Mouse (Mus musculus) intestine, embryonic 16.5 days (tissue): Measurements from ENCODE around the gene Cfap74. TPM values are rescaled to one million over a fixed set of nuclear protein-coding genes. Genes with fewer than 3 reads are reported as not detected.
"Not testable (repeated sequence)": the region's sequence is repeated elsewhere in the genome, so short reads cannot be mapped to it uniquely, and the experiment has no call there.

Source experiments
- ATAC-seq: fragments of 200-750 bp; cut with Nextera tagmentation; 2 replicates; pipeline ENCODE4 v1.8.0; 2017; ENCODE audit warnings: moderate TSS enrichment, moderate library complexity
- H3K27ac ChIP-seq: fragments of 300-500 bp; sonication (generic); 2 replicates; pipeline ENCODE4 v1.5.1; 2014; ENCODE audit warnings: mild to moderate bottlenecking, low read length
- H3K27me3 ChIP-seq: fragments of 300-500 bp; sonication (generic); replicated peaks from 2 replicates; pipeline ENCODE4 v1.6.1; 2014; ENCODE audit warnings: low read length, control low read depth, mixed read lengths; ENCODE audit not compliant: control insufficient read depth, insufficient read depth
- H3K36me3 ChIP-seq: fragments of 300-500 bp; sonication (generic); 2 replicates; pipeline ENCODE4 v1.6.1; 2014; ENCODE audit warnings: low read length, control low read depth; ENCODE audit not compliant: control insufficient read depth, insufficient read depth
- H3K4me1 ChIP-seq: fragments of 300-500 bp; sonication (generic); 2 replicates; pipeline ENCODE4 v1.6.1; 2014; ENCODE audit warnings: low read length, control low read depth, mixed read lengths; ENCODE audit not compliant: control insufficient read depth, insufficient read depth
- H3K4me2 ChIP-seq: fragments of 300-500 bp; sonication (generic); 2 replicates; pipeline ENCODE4 v1.6.1; 2014; ENCODE audit warnings: low read depth, low read length, control low read depth
- H3K4me3 ChIP-seq: fragments of 300-500 bp; sonication (generic); 2 replicates; pipeline ENCODE4 v1.5.1; 2014; ENCODE audit warnings: mild to moderate bottlenecking, low read length
- H3K9ac ChIP-seq: fragments of 300-500 bp; sonication (generic); 2 replicates; pipeline ENCODE4 v1.6.1; 2014; ENCODE audit warnings: low read depth, low read length
- H3K9me3 ChIP-seq: fragments of 300-500 bp; sonication (generic); 2 replicates; pipeline ENCODE4 v1.6.1; 2016; ENCODE audit warnings: low read length, control low read depth; ENCODE audit not compliant: control insufficient read depth
- WGBS: fragments of 180-500 bp; shearing (Covaris S2); extraction: QIAGEN DNeasy Blood & Tissue Kit; methylation state at CpG from one replicate; pipeline ENCODE4 v1.1.7; 2014; 5-methylcytosine and 5-hydroxymethylcytosine counted together
- polyA plus RNA-seq: library from polyadenylated mRNA; unstranded; fragments of >200 nt; fragmentation: Nextera tagmentation; extraction: Ambion mirVana; gene quantifications from 2 replicates; pipeline ENCODE4 v1.2.1, GENCODE M21; 2015

Cfap74 gene
- polyA plus RNA-seq, 1 experiment from 2014 or later, result 1.5 TPM

DNA sequence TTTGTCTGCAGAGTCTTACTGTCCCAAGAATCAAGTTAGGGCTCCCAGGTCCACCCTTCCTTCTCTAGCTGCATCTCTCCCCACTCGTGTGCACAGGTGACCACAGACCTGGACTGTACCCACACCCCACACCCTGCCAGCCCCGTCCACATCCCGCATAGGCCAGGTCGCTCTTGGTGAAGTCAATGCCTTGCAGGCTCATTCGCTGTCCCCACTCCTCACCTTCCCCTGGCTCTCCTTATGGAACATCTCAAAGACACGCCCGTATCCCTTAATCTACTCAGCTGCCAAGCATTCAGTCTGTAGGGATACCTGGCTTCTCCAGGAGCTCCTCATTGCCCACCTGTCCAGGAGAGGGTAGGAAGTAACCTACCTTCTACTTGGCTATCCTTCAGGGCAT lies 62.4 kb downstream of the Cfap74 start:
- ATAC-seq, result no peak

DNA sequence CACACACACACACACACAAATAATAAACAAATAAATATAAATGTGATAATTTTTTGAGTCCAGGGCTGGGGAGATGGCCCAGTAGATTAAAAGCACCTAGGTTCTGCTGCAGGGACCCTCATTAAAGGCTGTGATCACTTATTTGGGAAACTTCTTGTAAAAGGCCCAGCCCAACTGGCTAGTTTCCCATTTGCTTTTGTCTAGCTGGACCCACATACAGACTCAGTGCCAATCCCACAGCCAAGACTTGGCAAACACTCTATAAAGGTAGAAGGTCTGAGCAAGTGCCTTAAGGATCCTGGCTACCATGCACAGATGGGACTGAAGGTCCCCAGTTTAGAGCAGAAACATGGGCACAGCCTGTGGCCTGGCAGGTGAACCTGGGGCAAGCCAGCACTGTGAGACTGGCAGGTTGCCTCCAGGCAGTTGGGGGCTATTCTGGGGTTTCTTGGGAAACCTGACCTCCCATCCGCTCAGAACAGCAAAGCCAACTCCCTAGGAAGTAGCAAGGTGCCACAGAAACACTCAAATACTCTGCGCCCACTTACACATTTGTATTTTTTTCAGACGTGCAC lies 63.8 kb downstream of the Cfap74 start:
- Histone ChIP-seq H3K27me3 (no peaks in the 10 kb centered on the region), H3K4me1 (peaks cover 11% of the 10 kb centered on the region; the same call in 1 of the 2 replicates), H3K4me2 (no peak overlapping the region), H3K9me3 (no peaks in the 10 kb centered on the region), H3K9ac (peak overlapping the region; percentile 25; the same call in 1 of the 2 replicates), H3K36me3 (no peaks in the 10 kb centered on the region), H3K4me3 (no peak overlapping the region), H3K27ac (peak overlapping the region; percentile 43)
- peak; percentile 10 for ATAC-seq
- 62% methylated on average over 3 of the region's 3 CpGs for WGBS

More for the DNA sequence above, 62.4 kb downstream of the Cfap74 start:
- 88% methylated on average over 7 of the region's 7 CpGs for WGBS
- Histone ChIP-seq H3K4me2 (no peak overlapping the region), H3K36me3 (no peaks in the 10 kb centered on the region), H3K9ac (no peak overlapping the region), H3K9me3 (no peaks in the 10 kb centered on the region), H3K4me1 (peaks cover 11% of the 10 kb centered on the region; the same call in 1 of the 2 replicates), H3K27ac (no peak overlapping the region), H3K4me3 (no peak overlapping the region), H3K27me3 (no peaks in the 10 kb centered on the region)

DNA sequence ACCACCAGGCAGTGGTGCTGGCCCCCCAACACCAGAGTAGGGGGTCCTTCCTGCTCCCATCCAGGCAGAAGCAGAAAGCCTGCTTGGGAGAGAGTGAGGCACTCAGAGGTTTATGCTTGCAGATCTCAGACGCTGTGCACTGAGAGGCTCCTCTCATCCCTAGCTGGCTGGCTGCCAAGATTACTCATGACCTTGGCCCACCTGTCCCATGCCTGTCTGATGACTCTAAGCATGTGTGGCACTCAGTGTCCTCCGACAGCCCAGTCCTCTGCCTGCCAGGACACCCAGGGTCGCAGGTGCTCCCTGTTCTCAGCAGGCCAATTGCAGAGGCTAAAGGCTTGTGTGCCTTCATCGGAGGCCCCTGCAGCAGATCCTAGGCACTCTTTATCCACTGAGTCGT lies 64.3 kb downstream of the Cfap74 start:
- peak overlapping the region; percentile 43 for H3K27ac ChIP-seq
- WGBS, result 35% methylated on average over 5 of the region's 5 CpGs

DNA sequence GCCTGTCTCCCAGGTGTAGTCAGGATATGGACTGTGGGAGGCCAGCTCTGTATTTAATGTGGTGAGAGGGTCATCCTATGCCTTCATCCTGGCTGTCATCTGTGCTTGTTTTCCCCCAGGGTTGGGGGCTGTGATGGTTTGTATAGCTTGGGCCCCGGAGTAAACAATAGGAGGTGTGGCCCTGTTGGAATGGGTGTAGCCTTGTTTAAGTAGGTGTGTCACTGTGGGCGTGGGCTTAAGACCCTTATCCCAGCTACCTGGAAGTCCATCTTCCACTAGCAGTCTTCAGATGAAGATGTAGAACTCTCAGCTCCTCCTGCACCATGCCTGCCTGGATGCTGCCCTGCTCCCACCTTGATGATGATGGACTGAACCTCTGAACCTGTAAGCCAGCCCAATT lies 64.8 kb downstream of the Cfap74 start:
- WGBS, result 38% methylated on average over 2 of the region's 2 CpGs
- H3K4me2 ChIP-seq, ATAC-seq, H3K9me3 ChIP-seq, H3K36me3 ChIP-seq, H3K27me3 ChIP-seq, H3K9ac ChIP-seq, H3K27ac ChIP-seq, H3K4me3 ChIP-seq: not testable (repeated sequence)
- peaks cover 11% of the 10 kb centered on the region; the same call in 1 of the 2 replicates for H3K4me1 ChIP-seq

More for the DNA sequence above, 64.3 kb downstream of the Cfap74 start:
- no peaks in the 10 kb centered on the region for H3K27me3 ChIP-seq
- H3K9me3 ChIP-seq, result no peaks in the 10 kb centered on the region
- no peaks in the 10 kb centered on the region for H3K36me3 ChIP-seq
- H3K4me2 ChIP-seq, result no peak overlapping the region
- H3K4me3 ChIP-seq, result no peak overlapping the region
- peak; percentile 91 for ATAC-seq
- 0 out of 2 replicates have a peak overlapping the region, but pooled peaks have one; percentile 25 for H3K9ac ChIP-seq
- H3K4me1 ChIP-seq, result peaks cover 11% of the 10 kb centered on the region; the same call in 1 of the 2 replicates

DNA sequence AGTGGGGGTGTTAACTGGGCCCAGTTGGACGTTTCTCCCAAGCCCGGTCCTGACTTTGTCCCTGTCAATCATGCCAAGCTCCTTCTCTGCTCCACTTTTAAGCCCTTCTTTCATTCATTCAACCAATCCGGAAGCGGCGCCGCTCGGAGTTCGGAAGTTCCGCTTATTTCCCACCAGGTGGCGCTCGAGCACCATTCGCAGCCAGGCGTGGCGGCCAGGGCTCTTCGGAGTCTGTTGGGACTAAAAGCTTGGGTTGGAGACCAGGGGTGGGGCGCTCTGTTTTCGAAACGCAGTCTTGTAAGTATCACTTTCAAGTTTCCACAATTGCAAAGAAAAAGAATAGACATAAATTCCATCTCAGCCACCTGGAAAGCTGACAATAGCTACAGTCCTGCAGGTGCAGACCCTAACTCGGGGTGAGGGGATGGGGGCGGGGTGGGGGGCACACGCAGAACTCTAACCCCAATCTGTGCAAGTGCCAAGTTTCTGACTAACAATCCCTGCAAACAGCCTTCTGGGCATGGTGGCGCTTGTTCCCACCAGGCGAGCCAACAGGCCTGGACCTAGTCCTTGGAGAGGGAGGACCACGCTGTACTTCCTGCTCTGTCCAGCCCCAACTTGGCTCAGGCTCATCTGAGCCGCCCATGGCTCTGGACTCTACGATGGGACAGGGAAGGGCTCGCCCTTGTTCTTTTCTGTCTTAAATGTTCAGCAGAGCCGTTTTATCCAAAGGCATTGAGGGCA lies 72.6 kb downstream of the Cfap74 start:
- H3K4me3 ChIP-seq, result peak overlapping the region; percentile 35
- no peaks in the 10 kb centered on the region for H3K36me3 ChIP-seq
- H3K9me3 ChIP-seq, result no peaks in the 10 kb centered on the region

DNA sequence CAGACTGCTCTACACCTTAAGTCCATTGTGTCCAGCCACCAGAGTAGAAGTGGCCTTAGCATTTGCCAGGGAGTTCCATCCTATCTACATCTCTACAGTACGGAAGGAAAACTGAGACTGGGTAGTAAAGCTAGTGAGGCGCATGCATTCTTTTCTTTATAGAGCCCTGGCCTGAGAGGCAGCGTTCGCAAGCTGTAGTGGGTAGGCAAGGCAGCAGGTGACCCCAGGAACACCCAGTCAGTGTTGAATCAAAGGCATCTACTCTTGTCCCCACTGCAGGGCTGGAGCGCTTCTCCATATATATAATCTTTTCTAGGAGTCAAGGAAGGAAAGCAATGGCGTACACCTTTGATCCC lies 73.1 kb downstream of the Cfap74 start:
- H3K9ac ChIP-seq, result peak overlapping the region; percentile 53
- 0 out of 2 replicates have a peak overlapping the region, but pooled peaks have one; percentile 54 for H3K4me2 ChIP-seq
- peak overlapping the region; percentile 36 for H3K27ac ChIP-seq
- H3K27me3 ChIP-seq, result no peaks in the 10 kb centered on the region
- H3K4me1 ChIP-seq, result peaks cover 22% of the 10 kb centered on the region
- H3K36me3 ChIP-seq, result no peaks in the 10 kb centered on the region
- no peak for ATAC-seq
- H3K4me3 ChIP-seq, result peak overlapping the region; percentile 35; the same call in 1 of the 2 replicates
- 92% methylated on average over 6 of the region's 6 CpGs for WGBS
- H3K9me3 ChIP-seq, result no peaks in the 10 kb centered on the region

More for the DNA sequence above, 72.6 kb downstream of the Cfap74 start:
- Histone ChIP-seq H3K9ac (peak overlapping the region; percentile 53), H3K27ac (peak overlapping the region; percentile 36), H3K27me3 (no peaks in the 10 kb centered on the region), H3K4me1 (peaks cover 18% of the 10 kb centered on the region), H3K4me2 (peak overlapping the region; percentile 54)
- ATAC-seq, result peak; percentile 79
- WGBS, result 18% methylated on average over 28 of the region's 28 CpGs

DNA sequence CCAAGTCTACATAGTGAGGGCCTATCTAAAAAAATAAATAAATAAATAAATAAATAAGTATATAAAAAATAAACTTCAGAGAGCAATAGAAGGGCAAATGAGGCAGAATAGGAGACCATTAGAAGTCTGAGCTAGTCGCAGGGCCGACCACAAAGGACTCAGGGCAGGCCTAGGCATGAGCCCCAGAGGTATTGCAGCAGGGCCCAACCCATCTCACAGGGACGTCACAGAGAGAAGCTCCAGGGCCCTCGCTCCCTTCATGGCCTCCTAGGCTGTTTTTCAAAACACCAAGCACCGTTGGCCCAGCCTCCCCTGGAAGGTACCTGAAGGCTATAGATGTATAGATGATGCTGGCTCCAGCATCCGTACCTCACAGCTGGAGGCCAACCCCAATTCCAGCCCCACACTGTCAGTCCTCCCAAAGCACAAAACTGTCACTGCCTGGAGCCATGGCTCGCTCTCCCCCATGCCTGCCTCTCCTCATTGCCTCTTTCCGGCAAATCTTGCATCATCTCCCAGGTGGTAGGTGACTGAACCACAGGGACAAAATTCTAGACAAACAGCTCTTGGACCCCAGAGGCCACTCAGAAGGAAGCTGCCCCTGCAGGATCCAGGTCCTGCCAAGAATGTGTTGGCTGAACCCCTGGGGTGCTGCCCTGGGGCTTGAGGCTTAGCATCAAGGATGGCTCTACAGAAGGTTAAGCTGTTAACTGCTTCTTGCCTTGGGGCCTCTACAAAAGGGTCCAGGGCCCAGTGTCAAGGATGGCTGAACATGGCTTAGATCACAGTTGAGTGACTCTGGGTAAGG lies 73.9 kb downstream of the Cfap74 start:
- no peaks in the 10 kb centered on the region for H3K27me3 ChIP-seq
- H3K4me1 ChIP-seq, result peaks cover 30% of the 10 kb centered on the region
- no peaks in the 10 kb centered on the region for H3K9me3 ChIP-seq
- WGBS, result 79% methylated on average over 8 of the region's 8 CpGs
- no peaks in the 10 kb centered on the region for H3K36me3 ChIP-seq
- no peak for ATAC-seq
- H3K9ac ChIP-seq, result no peak overlapping the region
- no peak overlapping the region for H3K4me2 ChIP-seq
- H3K27ac ChIP-seq, result no peak overlapping the region
- H3K4me3 ChIP-seq, result no peak overlapping the region

DNA sequence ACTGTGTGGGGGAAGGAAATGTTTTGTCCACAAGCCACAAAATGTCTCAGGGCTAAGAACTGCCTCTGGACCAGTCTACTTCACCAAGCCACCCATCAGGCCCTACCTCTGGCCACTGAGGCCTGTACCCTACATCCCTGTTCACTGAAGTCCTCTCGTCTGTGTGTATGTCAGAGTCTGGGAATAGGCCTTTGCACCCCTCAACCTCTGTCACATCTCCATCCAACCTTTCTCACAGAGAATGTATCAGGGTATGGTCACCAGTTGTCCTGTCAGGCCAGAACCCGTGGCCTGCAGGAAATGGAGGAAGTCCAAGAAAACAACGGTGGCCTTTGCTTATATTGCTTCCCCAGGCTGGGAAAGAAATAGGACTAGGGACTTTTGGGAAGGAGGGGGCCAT lies 76.5 kb downstream of the Cfap74 start:
- Histone ChIP-seq H3K4me3 (no peak overlapping the region), H3K9ac (no peak overlapping the region), H3K36me3 (no peaks in the 10 kb centered on the region), H3K4me1 (peaks cover 53% of the 10 kb centered on the region), H3K9me3 (no peaks in the 10 kb centered on the region), H3K4me2 (no peak overlapping the region), H3K27ac (peak overlapping the region; percentile 42; the same call in 1 of the 2 replicates), H3K27me3 (no peaks in the 10 kb centered on the region)
- 69% methylated on average over 3 of the region's 3 CpGs for WGBS
- ATAC-seq, result no peak

DNA sequence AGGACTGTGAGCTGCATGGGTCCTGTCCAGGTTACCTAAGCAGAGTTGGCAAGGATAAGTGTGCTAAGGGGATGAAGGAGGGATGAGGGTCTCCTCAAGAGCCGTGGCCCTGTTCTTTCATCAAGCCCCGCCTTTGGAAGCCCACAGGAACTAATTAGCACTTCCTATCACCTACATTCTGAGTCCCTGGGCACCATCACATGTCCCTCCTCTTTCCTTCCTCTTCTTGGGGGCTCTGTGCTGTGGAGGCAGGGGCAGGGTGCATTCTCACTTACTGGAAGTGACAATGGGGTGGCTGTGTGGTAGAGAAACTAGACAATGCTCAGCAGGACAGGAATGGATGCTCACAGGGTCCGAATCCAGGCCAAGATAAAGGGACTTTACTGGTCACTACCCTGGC lies 78.8 kb downstream of the Cfap74 start:
- H3K9me3 ChIP-seq, result no peaks in the 10 kb centered on the region
- peaks cover 49% of the 10 kb centered on the region for H3K4me1 ChIP-seq
- WGBS, result 36% methylated on average over 3 of the region's 3 CpGs
- no peaks in the 10 kb centered on the region for H3K36me3 ChIP-seq
- H3K4me2 ChIP-seq, result peak overlapping the region; percentile 34; the same call in 1 of the 2 replicates
- no peak overlapping the region for H3K4me3 ChIP-seq
- no peak for ATAC-seq
- H3K27ac ChIP-seq, result peak overlapping the region; percentile 98
- peak overlapping the region; percentile 56 for H3K9ac ChIP-seq
- no peaks in the 10 kb centered on the region for H3K27me3 ChIP-seq
